Mouse (Mus musculus): Measurements from ENCODE around the gene Tmem132b.

The Tmem132b gene

GRCm38 (mm10) chr5:125515006-125515405, 16.6 kb upstream of the Tmem132b start:
- DNase-seq (ENCODE audit: low spot score), result no peak

- DNase-seq (ENCODE audit: low spot score), result no peak
Observed at GRCm38 (mm10) chr5:125518640-125519039, 12.9 kb upstream of the Tmem132b start.

- DNase-seq (ENCODE audit: low spot score), result no peak
Observed at GRCm38 (mm10) chr5:125520930-125521590, 10.5 kb upstream of the Tmem132b start.

DNA sequence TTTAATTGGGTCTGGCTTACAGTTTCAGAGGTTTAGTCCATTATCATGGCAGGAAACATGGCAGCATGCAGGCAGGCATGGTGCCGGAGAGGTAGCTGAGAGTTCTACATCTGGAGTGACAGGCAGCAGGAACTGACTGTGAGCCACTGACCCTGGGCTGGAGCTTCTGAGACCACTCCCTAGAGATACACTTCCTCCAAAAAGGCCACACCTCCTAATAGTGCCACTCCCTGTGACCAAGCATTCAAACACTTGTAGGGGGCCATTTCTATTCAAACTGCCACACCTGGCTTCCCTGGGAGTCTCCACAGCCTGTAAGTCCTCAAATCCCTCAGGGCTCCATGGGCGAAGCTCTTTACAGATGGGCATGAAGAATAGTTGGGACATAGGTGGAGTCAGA, 8.2 kb upstream of the Tmem132b start:
- DNase-seq (ENCODE audit: low spot score), result no peak

- no peak for DNase-seq (ENCODE audit: low spot score)
Observed at GRCm38 (mm10) chr5:125525516-125525915, 6.1 kb upstream of the Tmem132b start.

DNA sequence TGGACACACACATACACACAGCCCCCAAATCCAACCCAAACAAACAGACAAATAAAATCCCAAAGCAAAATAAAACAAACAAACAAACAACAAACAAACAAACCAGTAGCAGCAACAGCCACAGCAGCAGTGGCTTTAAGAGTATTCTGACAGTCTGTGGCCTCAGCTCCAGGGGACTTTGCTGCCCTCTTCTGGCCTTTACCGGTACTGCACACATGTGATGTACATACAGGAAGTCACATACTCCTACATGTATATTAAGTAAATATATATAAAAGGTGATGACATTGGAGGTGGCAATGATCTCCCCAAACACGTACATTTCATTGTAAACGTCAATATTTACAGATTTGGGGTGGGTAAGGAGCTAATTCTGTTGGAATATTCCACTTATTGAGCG, 5.1 kb upstream of the Tmem132b start:
- no peak for DNase-seq (ENCODE audit: low spot score)

- DNase-seq (ENCODE audit: low spot score), result no peak
Observed at GRCm38 (mm10) chr5:125529109-125529508, 2.5 kb upstream of the Tmem132b start.

GRCm38 (mm10) chr5:125532191-125532544, 594 bp downstream of the Tmem132b start:
- DNase-seq (ENCODE audit: low spot score), result no peak

DNA sequence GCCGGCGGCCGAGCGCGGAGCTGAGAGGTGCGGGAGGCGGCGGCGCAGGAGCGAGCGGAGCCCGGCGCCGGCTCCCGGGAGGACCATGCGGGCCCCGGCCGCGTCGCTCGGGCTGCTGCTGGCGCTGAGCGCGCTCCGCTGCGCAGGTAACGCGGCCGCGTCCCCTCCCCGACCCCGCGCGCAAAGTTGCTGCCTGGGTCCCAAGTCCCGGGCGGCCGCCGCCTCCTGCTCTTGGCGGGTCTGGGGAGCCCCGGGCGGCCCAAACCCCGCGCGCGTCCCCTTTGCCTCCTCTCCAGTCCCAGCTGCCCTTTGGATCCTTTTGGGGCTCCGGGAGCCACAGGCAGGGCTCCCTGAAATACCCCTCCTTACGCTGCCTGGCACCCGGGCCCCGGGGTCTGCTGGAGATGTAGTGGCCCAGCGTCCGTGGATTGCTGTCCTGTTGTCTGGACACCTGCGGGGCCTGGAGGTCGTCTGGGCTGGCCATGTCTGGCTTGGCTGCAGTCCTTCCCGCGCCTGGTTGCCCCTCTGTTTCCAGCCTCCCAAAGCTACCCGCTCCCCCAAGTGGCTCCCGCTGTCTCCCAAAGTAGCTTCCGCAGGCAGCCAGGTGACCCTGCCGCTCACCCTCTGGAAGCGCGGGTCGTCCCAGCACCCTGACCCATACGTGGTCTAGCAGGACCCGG, 1.1 kb downstream of the Tmem132b start:
- DNase-seq (ENCODE audit: low spot score), result no peak

GRCm38 (mm10) chr5:125533225-125533900, 1.8 kb downstream of the Tmem132b start:
- no peak for DNase-seq (ENCODE audit: low spot score)

DNA sequence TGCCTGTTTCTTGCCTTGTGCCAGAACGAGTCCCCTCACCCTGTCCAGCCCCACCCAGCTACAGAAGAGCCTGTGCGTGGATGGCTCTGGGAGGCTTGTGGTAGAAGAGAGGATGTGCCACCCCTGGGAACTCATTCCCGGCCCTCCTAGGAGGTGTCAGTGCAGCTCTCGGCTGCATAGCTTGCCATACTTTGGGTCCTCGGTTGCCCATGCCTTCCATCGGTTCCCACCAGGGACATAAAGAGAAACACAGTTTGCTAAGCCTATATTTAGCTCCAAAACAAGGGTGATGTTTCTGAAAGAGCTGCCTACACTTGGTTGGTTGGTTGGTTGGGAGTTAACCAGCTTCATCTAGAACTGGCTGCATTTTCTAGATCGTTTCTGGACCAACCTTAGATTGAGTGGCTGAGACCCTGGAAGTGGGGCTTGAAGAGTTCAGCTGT, 2.6 kb downstream of the Tmem132b start:
- no peak for DNase-seq (ENCODE audit: low spot score)

DNA sequence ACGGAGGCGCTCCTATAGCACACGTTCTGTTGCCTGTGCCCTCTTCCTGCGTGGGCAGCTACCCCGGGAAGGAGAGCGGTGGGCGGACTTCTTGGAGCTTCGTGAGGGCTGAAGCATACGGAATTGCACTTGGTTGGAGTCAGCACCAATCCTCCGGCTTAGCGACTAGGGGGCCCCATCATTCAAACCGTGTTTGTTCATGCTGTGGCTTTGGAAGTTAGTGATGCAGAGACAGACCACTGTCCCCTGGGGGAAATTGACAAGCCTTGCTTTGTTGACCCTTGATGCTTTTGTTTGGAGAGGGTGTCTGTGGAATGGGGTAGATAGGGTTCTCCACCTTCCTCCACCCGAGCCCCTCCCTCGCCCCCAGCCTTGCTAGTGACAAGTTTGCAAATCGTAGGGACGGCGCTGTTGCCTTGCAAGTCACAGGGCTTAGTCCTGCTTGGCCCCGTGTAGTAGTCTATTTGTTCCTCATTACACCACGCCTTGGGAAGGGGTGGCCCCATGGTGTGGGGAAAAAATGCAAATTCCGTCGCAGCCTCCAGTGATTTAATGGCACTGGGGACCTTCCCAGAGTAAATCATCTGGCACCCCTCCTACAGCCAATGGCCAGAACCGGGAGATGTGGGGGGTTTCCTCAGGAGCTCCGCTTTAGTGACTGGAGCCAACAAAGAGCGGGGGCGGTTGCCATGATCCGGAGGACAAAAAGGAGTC, 3.2 kb downstream of the Tmem132b start:
- DNase-seq (ENCODE audit: low spot score), result no peak

- no peak for DNase-seq (ENCODE audit: low spot score)
Observed at GRCm38 (mm10) chr5:125545090-125545489, 13.5 kb downstream of the Tmem132b start.

DNA sequence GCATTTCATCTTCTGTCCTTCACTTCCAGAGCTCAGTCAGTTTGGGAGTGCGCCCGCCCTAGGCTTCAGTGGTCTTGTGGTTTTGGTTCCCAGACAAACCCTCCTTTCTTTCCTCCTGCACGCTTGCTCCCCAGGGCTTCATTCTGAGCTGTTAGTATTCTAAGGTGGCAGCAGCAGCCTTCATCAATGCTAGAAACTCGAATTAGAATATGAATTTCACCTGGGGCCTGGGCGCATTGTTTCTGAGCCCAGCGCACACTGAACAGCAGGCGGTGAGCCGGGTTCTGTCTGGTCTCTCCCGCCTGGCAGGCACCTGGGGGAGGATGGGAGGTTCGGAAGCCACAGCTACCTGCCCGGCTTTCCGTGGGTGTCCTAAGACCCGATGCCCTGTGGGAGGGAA, 14.7 kb downstream of the Tmem132b start:
- DNase-seq (ENCODE audit: low spot score), result no peak

GRCm38 (mm10) chr5:125549750-125550489, 18.3 kb downstream of the Tmem132b start:
- no peak for DNase-seq (ENCODE audit: low spot score)

DNA sequence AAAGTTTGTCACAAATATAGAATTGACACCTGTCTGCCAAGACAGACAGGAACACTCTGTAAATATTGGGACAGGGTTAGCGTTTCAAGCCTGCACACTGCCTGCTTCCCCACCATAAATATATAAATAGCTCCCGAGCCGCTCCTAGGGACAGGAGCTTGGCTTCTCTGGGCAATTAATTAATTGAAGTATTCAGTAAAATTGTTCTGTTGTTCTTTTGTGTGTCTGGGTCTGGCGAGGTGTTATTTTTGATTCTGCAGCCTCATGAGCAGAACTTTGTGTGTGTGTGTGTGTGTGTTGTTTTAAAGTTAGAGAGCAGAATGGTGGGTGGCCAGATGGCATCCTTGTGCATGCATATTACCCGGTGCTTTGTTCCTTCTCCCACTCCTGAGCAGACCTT, 24.2 kb downstream of the Tmem132b start:
- no peak for DNase-seq (ENCODE audit: low spot score)

GRCm38 (mm10) chr5:125563492-125563891, 31.9 kb downstream of the Tmem132b start:
- DNase-seq (ENCODE audit: low spot score), result no peak

DNA sequence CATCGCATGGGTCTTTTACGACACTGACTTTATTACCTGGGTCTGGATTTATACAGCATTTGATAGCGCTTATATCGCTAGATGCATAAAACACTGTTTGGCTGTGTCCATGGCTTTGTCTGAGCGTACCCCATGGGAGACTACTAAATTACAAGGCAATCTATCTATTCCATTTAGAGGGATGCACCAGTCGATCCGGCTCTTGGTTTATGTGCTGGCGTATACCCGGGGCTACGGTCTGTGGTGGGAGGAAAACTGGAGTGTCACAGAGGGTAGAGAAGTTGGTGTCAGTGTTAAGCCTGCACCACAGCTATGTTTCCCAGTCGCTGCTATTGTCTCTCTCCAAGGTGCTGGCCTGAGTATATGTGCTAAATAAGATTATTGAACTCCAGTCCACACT, 34.2 kb downstream of the Tmem132b start:
- no peak for DNase-seq (ENCODE audit: low spot score)

DNA sequence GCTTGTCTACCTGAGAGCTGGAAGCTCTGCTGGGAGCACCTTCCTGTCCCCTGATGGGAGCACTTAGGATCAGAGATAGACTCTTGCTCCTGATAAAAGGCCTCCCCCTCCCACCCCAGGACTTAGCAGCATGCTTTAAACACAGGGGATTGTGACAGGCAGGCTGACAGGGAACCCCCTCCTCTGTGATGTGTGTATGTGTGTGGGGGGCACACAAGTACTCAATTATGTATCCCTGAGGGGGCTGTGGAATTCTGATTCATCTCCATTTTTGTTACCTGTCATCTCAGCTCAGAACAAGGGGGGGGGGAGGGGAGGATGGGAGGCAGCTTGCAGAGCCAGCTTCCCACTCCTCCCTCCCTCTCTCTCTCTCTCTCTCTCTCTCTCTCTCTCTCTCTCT, 36.9 kb downstream of the Tmem132b start:
- no peak for DNase-seq (ENCODE audit: low spot score)

DNA sequence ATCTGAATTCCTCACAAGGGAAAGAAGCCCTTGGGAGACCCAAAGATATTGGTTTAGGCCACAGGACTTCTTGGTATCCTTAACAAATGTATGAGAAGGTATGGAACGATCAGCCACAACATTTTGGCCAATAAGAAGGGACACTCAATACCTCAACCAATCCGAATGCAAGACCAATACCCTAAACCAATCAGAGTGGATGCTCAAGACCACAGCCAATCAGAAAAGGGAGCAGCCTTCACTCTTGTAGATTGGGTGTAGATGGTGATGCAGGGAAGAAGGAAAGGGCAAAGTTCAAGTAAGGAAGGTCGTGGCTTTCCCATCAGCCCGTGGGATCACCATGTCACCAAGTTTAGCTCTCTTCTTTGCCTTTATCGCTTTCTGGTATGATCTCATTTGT, 40.4 kb downstream of the Tmem132b start:
- DNase-seq (ENCODE audit: low spot score), result no peak

GRCm38 (mm10) chr5:125574886-125575285, 43.3 kb downstream of the Tmem132b start:
- DNase-seq (ENCODE audit: low spot score), result no peak

GRCm38 (mm10) chr5:125575866-125576265, 44.3 kb downstream of the Tmem132b start:
- DNase-seq (ENCODE audit: low spot score), result no peak
